Mouse (Mus musculus) liver, adult 2 months (tissue): ENCODE measurements around the gene Trappc2.

Experiments
- CTCF ChIP-seq: fragments of 200-500 bp; IDR thresholded peaks from 2 replicates; pipeline ENCODE4 v1.5.1; 2011; ENCODE audit warnings: low read depth, low read length, control low read depth
- POLR2A ChIP-seq: fragments of 200-500 bp; IDR thresholded peaks from 2 replicates; pipeline ENCODE4 v1.6.1; 2011; ENCODE audit warnings: low read length, control low read depth; ENCODE audit not compliant: insufficient read depth; ENCODE audit errors: extremely low read depth

GRCm38 (mm10) chrX:166440036-166440615, at the start of gene Trappc2:
- TF ChIP-seq CTCF, result no peak
- no peak for TF ChIP-seq POLR2A
